Mouse (Mus musculus): ENCODE data around the gene Lenep.

Lenep gene

GRCm38 (mm10) chr3:89377831-89378230 lies 24.8 kb downstream of the Lenep start:
- no peak for DNase-seq (ENCODE audit: low spot score)

GRCm38 (mm10) chr3:89373581-89374231 lies 28.9 kb downstream of the Lenep start:
- DNase-seq (ENCODE audit: low spot score) = no peak

GRCm38 (mm10) chr3:89367338-89367737 lies 35.3 kb downstream of the Lenep start:
- no peak for DNase-seq (ENCODE audit: low spot score)

- no peak for DNase-seq (ENCODE audit: low spot score)
Observed at GRCm38 (mm10) chr3:89365486-89366414, 36.8 kb downstream of the Lenep start.

- DNase-seq (ENCODE audit: low spot score) = no peak
Observed at GRCm38 (mm10) chr3:89365153-89365485, 37.5 kb downstream of the Lenep start, which contains the start of gene Dcst1. Dcst1 (minus strand) TSS chr3:89365253.

GRCm38 (mm10) chr3:89364631-89365030 lies 38.0 kb downstream of the Lenep start:
- no peak for DNase-seq (ENCODE audit: low spot score)

- DNase-seq (ENCODE audit: low spot score) = no peak
Observed at GRCm38 (mm10) chr3:89361675-89362074, 40.9 kb downstream of the Lenep start, which contains the start of gene Dcst2. Dcst2 (plus strand) TSS chr3:89361975.

GRCm38 (mm10) chr3:89360237-89360636 lies 42.4 kb downstream of the Lenep start:
- DNase-seq (ENCODE audit: low spot score) = no peak

- DNase-seq (ENCODE audit: low spot score) = no peak
Observed at GRCm38 (mm10) chr3:89359630-89360029, 43.0 kb downstream of the Lenep start.

GRCm38 (mm10) chr3:89356029-89356428 lies 46.6 kb downstream of the Lenep start:
- DNase-seq (ENCODE audit: low spot score) = no peak

GRCm38 (mm10) chr3:89355512-89355902 lies 47.1 kb downstream of the Lenep start:
- DNase-seq (ENCODE audit: low spot score) = no peak

- peak; percentile 82 for DNase-seq (ENCODE audit: low spot score)
Observed at GRCm38 (mm10) chr3:89354816-89355511, 47.6 kb downstream of the Lenep start.

GRCm38 (mm10) chr3:89351271-89351670 lies 51.3 kb downstream of the Lenep start:
- no peak for DNase-seq (ENCODE audit: low spot score)
